Mouse (Mus musculus): ENCODE data around the gene Hspa1l.
"Not testable (repeated sequence)": the region's sequence is repeated elsewhere in the genome, so short reads cannot be mapped to it uniquely, and the experiment has no call there.

GRCm38 (mm10) chr17:34995927-34996326, 23.4 kb downstream of the Hspa1l start:
- not testable (repeated sequence) for TF ChIP-seq CTCF, EP300 (IDR thresholded peaks at IDR 0.05; ENCODE audit: low read depth)

Measured in liver, postnatal 0 days (tissue).